Mouse (Mus musculus): ENCODE measurements around the gene Skor1. TPM values are rescaled to one million over a fixed set of nuclear protein-coding genes. Genes with fewer than 3 reads are reported as not detected.

The Skor1 gene
- polyA plus RNA-seq, 1 experiment from 2014 or later = 0.12 TPM

GRCm38 (mm10) chr9:63183864-63184263 is 35.1 kb upstream of the Skor1 start:
- Histone ChIP-seq H3K9ac (ENCODE audit: low read length) (no peak overlapping the region), H3K27ac (replicated peaks; ENCODE audit: low read depth, low read length) (no peak overlapping the region), H3K4me3 (ENCODE audit: low read depth, low read length) (no peak overlapping the region), H3K36me3 (ENCODE audit: control insufficient read depth, insufficient read depth, low read length) (no peaks in the 10 kb centered on the region), H3K4me1 (ENCODE audit: control insufficient read depth, insufficient read depth, low read length) (peaks cover 40% of the 10 kb centered on the region), H3K4me2 (ENCODE audit: low read depth, severe bottlenecking) (no peak overlapping the region), H3K9me3 (ENCODE audit: control insufficient read depth, low read length) (no peaks in the 10 kb centered on the region), H3K27me3 (ENCODE audit: control insufficient read depth, insufficient read depth, low read length) (no peaks in the 10 kb centered on the region)
- DNase-seq (ENCODE audit: low spot score) (no peak), ATAC-seq (ENCODE audit: insufficient number of reproducible peaks, low FRiP score, low TSS enrichment, low read depth) (no peak)
- 60% methylated on average over 7 of the region's 7 CpGs for WGBS

DNA sequence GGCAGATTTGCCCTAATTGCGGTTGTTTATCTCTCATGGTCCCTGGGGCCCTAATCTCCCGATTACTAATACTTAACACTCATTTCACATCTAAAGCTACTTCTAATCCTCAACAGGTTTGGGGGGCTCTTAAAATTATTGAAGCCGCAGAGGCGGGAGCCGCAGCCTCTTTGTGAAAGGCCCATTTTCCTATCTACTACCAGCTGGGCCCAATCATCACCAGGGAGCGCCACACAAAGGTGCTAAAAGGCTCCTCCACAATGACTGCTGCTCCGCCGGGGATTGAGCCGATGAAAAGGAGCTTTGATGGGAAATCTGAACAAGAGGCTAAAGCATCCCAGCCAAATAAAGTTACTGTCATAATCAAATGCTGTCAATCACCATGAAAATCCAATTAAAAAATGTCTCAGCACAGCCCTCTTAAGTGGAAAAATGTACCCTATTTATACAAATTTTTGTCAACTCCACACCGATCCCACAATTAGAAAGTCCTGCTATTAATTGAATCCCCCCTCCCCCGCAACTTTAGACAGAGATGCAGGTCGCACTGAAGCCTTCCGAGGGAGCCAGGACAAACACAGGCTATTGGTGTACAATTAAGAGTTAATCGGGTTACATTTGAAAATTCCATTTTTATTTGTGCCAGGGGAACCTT is 33.7 kb upstream of the Skor1 start:
- H3K9ac ChIP-seq (ENCODE audit: low read length) = no peak overlapping the region
- H3K27ac ChIP-seq (replicated peaks; ENCODE audit: low read depth, low read length) = no peak overlapping the region
- ATAC-seq (ENCODE audit: insufficient number of reproducible peaks, low FRiP score, low TSS enrichment, low read depth) = no peak
- WGBS = 22% methylated on average over 14 of the region's 14 CpGs
- no peaks in the 10 kb centered on the region for H3K27me3 ChIP-seq (ENCODE audit: control insufficient read depth, insufficient read depth, low read length)
- no peak overlapping the region for H3K4me2 ChIP-seq (ENCODE audit: low read depth, severe bottlenecking)
- no peak overlapping the region for H3K4me3 ChIP-seq (ENCODE audit: low read depth, low read length)
- peaks cover 29% of the 10 kb centered on the region for H3K4me1 ChIP-seq (ENCODE audit: control insufficient read depth, insufficient read depth, low read length)
- H3K9me3 ChIP-seq (ENCODE audit: control insufficient read depth, low read length) = no peaks in the 10 kb centered on the region
- no peaks in the 10 kb centered on the region for H3K36me3 ChIP-seq (ENCODE audit: control insufficient read depth, insufficient read depth, low read length)
- peak; percentile 43 for DNase-seq (ENCODE audit: low spot score)

- ATAC-seq (ENCODE audit: insufficient number of reproducible peaks, low FRiP score, low TSS enrichment, low read depth) (no peak), DNase-seq (ENCODE audit: low spot score) (peak; percentile 40)
- H3K27me3 ChIP-seq (ENCODE audit: control insufficient read depth, insufficient read depth, low read length) = no peaks in the 10 kb centered on the region
- H3K4me1 ChIP-seq (ENCODE audit: control insufficient read depth, insufficient read depth, low read length) = peaks cover 21% of the 10 kb centered on the region
- no peak overlapping the region for H3K27ac ChIP-seq (replicated peaks; ENCODE audit: low read depth, low read length)
- no peak overlapping the region for H3K9ac ChIP-seq (ENCODE audit: low read length)
- H3K4me3 ChIP-seq (ENCODE audit: low read depth, low read length) = no peak overlapping the region
- no peaks in the 10 kb centered on the region for H3K9me3 ChIP-seq (ENCODE audit: control insufficient read depth, low read length)
- no peaks in the 10 kb centered on the region for H3K36me3 ChIP-seq (ENCODE audit: control insufficient read depth, insufficient read depth, low read length)
- 36% methylated on average over 11 of the region's 11 CpGs for WGBS
- H3K4me2 ChIP-seq (ENCODE audit: low read depth, severe bottlenecking) = no peak overlapping the region
Measured at GRCm38 (mm10) chr9:63181337-63182178, 32.8 kb upstream of the Skor1 start.

DNA sequence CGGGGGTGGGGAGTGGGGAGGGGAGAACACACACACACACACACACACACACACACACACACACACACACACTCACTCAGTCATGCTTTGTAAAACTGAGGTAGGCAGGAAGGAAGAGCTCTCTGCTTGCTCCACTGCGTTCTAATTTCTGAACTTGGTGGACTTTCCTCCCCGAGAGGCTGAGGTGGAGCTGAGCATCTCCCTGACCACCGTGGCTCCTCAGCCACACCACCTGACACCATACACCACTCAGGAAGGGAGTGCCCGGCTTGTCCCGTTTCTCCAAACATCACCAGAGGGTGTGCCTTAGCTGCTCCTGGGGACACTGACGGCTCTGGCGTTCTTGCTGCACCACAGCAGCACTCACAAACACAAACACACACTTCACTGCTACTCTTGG is 29.5 kb upstream of the Skor1 start:
- Histone ChIP-seq H3K9ac (ENCODE audit: low read length) (no peak overlapping the region), H3K27ac (replicated peaks; ENCODE audit: low read depth, low read length) (no peak overlapping the region), H3K36me3 (ENCODE audit: control insufficient read depth, insufficient read depth, low read length) (no peaks in the 10 kb centered on the region), H3K4me2 (ENCODE audit: low read depth, severe bottlenecking) (no peak overlapping the region), H3K27me3 (ENCODE audit: control insufficient read depth, insufficient read depth, low read length) (no peaks in the 10 kb centered on the region), H3K9me3 (ENCODE audit: control insufficient read depth, low read length) (no peaks in the 10 kb centered on the region), H3K4me3 (ENCODE audit: low read depth, low read length) (no peak overlapping the region), H3K4me1 (ENCODE audit: control insufficient read depth, insufficient read depth, low read length) (peaks cover 15% of the 10 kb centered on the region)
- ATAC-seq (ENCODE audit: insufficient number of reproducible peaks, low FRiP score, low TSS enrichment, low read depth) (no peak), DNase-seq (ENCODE audit: low spot score) (no peak)
- 77% methylated on average over 8 of the region's 8 CpGs for WGBS

- no peaks in the 10 kb centered on the region for H3K27me3 ChIP-seq (ENCODE audit: control insufficient read depth, insufficient read depth, low read length)
- DNase-seq (ENCODE audit: low spot score) = no peak
- H3K4me2 ChIP-seq (ENCODE audit: low read depth, severe bottlenecking) = no peak overlapping the region
- no peaks in the 10 kb centered on the region for H3K36me3 ChIP-seq (ENCODE audit: control insufficient read depth, insufficient read depth, low read length)
- no peaks in the 10 kb centered on the region for H3K4me1 ChIP-seq (ENCODE audit: control insufficient read depth, insufficient read depth, low read length)
- no peak overlapping the region for H3K4me3 ChIP-seq (ENCODE audit: low read depth, low read length)
- ATAC-seq (ENCODE audit: insufficient number of reproducible peaks, low FRiP score, low TSS enrichment, low read depth) = no peak
- no peak overlapping the region for H3K27ac ChIP-seq (replicated peaks; ENCODE audit: low read depth, low read length)
- no peak overlapping the region for H3K9ac ChIP-seq (ENCODE audit: low read length)
- 90% methylated on average over 8 of the region's 8 CpGs for WGBS
- H3K9me3 ChIP-seq (ENCODE audit: control insufficient read depth, low read length) = no peaks in the 10 kb centered on the region
Measured at GRCm38 (mm10) chr9:63174001-63174721, 25.4 kb upstream of the Skor1 start.

DNA sequence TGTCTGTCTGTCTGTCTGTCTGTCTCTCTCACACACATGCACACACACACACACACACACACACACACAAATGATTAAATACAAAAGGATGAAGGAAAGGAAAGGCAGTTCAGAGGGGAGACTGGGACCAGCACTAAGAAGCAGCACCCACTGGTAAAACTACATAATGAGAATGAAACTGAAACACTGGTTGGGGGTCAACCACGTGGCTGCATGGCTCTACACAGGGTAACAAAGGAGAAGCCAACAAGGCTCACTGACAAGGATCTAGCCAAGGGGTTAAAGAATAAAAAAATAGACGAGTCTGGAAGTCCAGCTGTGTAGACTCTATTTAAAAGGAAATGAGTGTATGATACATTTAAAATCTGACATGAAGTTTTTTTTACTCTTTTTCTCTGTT is 23.2 kb upstream of the Skor1 start:
- 58% methylated on average over 2 of the region's 2 CpGs for WGBS
- DNase-seq (ENCODE audit: low spot score) = no peak
- no peak for ATAC-seq (ENCODE audit: insufficient number of reproducible peaks, low FRiP score, low TSS enrichment, low read depth)
- no peak overlapping the region for H3K4me3 ChIP-seq (ENCODE audit: low read depth, low read length)
- no peaks in the 10 kb centered on the region for H3K27me3 ChIP-seq (ENCODE audit: control insufficient read depth, insufficient read depth, low read length)
- no peak overlapping the region for H3K9ac ChIP-seq (ENCODE audit: low read length)
- no peaks in the 10 kb centered on the region for H3K9me3 ChIP-seq (ENCODE audit: control insufficient read depth, low read length)
- no peak overlapping the region for H3K4me2 ChIP-seq (ENCODE audit: low read depth, severe bottlenecking)
- H3K27ac ChIP-seq (replicated peaks; ENCODE audit: low read depth, low read length) = no peak overlapping the region
- H3K36me3 ChIP-seq (ENCODE audit: control insufficient read depth, insufficient read depth, low read length) = no peaks in the 10 kb centered on the region
- no peaks in the 10 kb centered on the region for H3K4me1 ChIP-seq (ENCODE audit: control insufficient read depth, insufficient read depth, low read length)

- Histone ChIP-seq H3K9ac (ENCODE audit: low read length) (no peak overlapping the region), H3K27me3 (ENCODE audit: control insufficient read depth, insufficient read depth, low read length) (no peaks in the 10 kb centered on the region), H3K9me3 (ENCODE audit: control insufficient read depth, low read length) (no peaks in the 10 kb centered on the region), H3K4me3 (ENCODE audit: low read depth, low read length) (no peak overlapping the region), H3K4me2 (ENCODE audit: low read depth, severe bottlenecking) (no peak overlapping the region), H3K4me1 (ENCODE audit: control insufficient read depth, insufficient read depth, low read length) (0 out of 2 replicates have a peak, but pooled peaks cover 2% of the 10 kb centered on the region), H3K27ac (replicated peaks; ENCODE audit: low read depth, low read length) (no peak overlapping the region), H3K36me3 (ENCODE audit: control insufficient read depth, insufficient read depth, low read length) (no peaks in the 10 kb centered on the region)
- DNase-seq (ENCODE audit: low spot score) (no peak), ATAC-seq (ENCODE audit: insufficient number of reproducible peaks, low FRiP score, low TSS enrichment, low read depth) (no peak)
- 81% methylated on average over 1 of the region's 1 CpGs for WGBS
Measured at GRCm38 (mm10) chr9:63169127-63169526, 20.4 kb upstream of the Skor1 start.

DNA sequence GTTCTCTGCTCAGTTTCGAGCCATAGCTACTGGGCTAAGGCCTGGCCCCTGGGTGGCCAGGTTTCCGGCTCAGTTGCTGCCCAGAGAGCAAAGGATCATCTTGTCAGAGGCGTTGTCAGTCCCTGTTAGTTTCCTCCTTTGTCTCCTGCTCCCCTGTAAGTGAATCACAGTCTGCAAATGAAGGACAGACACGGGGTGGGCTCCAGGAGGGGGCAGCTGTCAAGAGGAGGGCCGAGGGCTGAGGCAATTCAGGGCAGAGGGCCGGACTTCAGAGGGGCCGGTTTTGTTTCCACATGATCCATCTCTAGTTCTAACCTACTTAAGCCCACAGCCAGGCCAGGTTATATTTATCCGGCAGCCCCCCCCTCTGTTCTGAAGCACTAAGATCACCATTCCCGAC is 16.3 kb upstream of the Skor1 start:
- Histone ChIP-seq H3K9ac (ENCODE audit: low read length) (no peak overlapping the region), H3K27me3 (ENCODE audit: control insufficient read depth, insufficient read depth, low read length) (no peaks in the 10 kb centered on the region), H3K36me3 (ENCODE audit: control insufficient read depth, insufficient read depth, low read length) (no peaks in the 10 kb centered on the region), H3K4me3 (ENCODE audit: low read depth, low read length) (no peak overlapping the region), H3K9me3 (ENCODE audit: control insufficient read depth, low read length) (no peaks in the 10 kb centered on the region), H3K27ac (replicated peaks; ENCODE audit: low read depth, low read length) (no peak overlapping the region), H3K4me1 (ENCODE audit: control insufficient read depth, insufficient read depth, low read length) (0 out of 2 replicates have a peak, but pooled peaks cover 2% of the 10 kb centered on the region), H3K4me2 (ENCODE audit: low read depth, severe bottlenecking) (no peak overlapping the region)
- 36% methylated on average over 9 of the region's 9 CpGs for WGBS
- ATAC-seq (ENCODE audit: insufficient number of reproducible peaks, low FRiP score, low TSS enrichment, low read depth) (no peak), DNase-seq (ENCODE audit: low spot score) (no peak)

Measured in limb, embryonic 11.5 days (tissue).